Mouse (Mus musculus) telencephalon, adult 2 months (tissue): ENCODE results near the gene Dkc1.
"Not testable (repeated sequence)": the region's sequence is repeated elsewhere in the genome, so short reads cannot be mapped to it uniquely, and the experiment has no call there.

Experiments
- DNase-seq: peaks from one replicate; pipeline ENCODE4 v3.0.0-alpha.2; 2011; ENCODE audit warnings: low read depth, low spot score

Dkc1 gene

GRCm38 (mm10) chrX:75143124-75143555 is 47.5 kb downstream of the Dkc1 start:
- DNase-seq = not testable (repeated sequence)

DNA sequence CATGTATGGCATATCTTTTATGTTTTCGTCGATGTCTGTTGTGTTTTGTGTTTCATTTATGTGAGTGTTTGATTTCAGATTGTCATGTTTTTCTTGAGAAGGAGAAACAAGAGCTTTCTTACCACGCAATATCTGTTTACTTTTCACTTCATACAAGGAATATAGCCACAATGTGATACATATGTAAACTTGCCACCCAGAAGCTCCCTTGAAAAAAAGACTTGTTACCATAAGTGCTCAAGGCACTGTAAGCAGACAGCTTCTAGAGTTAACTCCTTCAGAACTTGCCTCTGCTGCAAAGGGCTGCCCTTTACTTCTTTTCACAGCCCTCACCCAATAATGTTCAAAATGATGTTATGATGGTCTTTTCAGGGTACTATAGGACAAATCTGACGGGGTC is 52.8 kb downstream of the Dkc1 start:
- DNase-seq = no peak

GRCm38 (mm10) chrX:75150304-75150703 is 54.6 kb downstream of the Dkc1 start:
- DNase-seq = no peak

DNA sequence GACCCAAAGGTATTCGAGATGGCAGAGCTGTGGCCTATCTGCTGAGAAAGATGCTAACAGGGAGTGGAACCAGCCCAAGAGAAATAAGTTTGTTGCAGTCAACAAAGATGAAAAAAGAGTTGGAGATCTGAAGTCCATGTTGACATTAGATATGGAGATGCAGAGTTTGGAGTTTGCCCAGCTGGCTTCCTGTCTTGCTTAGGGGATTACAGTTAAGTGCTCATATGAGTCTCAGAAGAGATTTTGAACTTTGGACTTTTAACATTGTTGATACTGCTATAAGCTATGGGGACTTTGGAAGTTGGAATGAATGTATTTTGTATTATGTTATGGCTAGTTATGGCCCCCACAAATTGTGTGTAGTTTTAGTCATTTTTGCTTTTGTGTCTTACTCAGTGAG is 56.6 kb downstream of the Dkc1 start:
- no peak for DNase-seq

DNA sequence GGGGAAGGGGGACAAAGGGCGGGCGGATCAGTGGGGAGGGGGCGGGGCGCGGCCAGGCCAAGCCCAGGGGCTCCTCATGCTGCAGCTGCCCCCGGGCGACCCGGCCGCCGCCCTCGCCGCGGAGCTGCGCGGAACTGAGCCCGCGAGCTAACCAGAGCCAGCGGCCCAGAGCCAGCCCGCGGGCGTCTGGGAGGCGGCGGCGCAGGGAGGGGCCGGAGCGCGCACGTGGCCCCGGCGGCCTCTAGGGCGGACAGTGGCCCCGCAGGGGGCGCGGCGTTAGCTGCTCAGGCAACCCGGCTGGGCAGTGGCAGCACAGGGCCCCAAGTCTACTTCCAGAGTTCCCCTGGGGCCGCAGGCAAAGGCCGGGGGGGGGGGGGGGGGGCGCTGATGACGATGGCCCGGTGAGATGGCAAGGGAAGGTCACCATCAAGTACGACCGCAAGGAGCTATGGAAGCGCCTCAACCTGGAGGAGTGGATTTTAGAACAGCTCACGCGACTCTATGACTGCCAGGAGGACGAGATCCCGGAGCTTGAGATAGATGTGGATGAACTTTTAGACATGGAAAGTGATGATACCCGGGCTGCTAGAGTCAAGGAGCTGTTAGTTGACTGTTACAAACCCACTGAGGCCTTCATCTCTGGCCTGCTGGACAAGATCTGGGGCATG is 60.1 kb downstream of the Dkc1 start:
- DNase-seq = no peak
